Mouse (Mus musculus) naive thymus-derived CD4-positive, alpha-beta T cell, adult 2 months (primary cell): ENCODE data around the gene Pycr1.

ENCODE experiments used
- DNase-seq: peaks from one replicate; pipeline ENCODE4 v3.0.0-alpha.2; 2011; ENCODE audit warnings: low read depth

The Pycr1 gene

GRCm38 (mm10) chr11:120603545-120603944 is 40.0 kb downstream of the Pycr1 start:
- DNase-seq = no peak

- peak; percentile 84 for DNase-seq
Measured at GRCm38 (mm10) chr11:120600716-120601115, 42.9 kb downstream of the Pycr1 start.

- no peak for DNase-seq
Measured at GRCm38 (mm10) chr11:120598990-120599549, 44.5 kb downstream of the Pycr1 start.

- peak; percentile 98 for DNase-seq
Measured at GRCm38 (mm10) chr11:120598283-120598989, 45.1 kb downstream of the Pycr1 start, which contains the start of the genes Alyref and Anapc11. TSS of gene Alyref (minus strand) at chr11:120598365. TSS of gene Anapc11 (plus strand) at chr11:120598421.

- peak; percentile 49 for DNase-seq
Measured at GRCm38 (mm10) chr11:120597240-120598235, 46.0 kb downstream of the Pycr1 start.

GRCm38 (mm10) chr11:120588531-120588930 is 55.0 kb downstream of the Pycr1 start:
- no peak for DNase-seq
